Mouse (Mus musculus): ENCODE results near the gene Ddx23.

- no peak for TF ChIP-seq GATA1 (IDR thresholded peaks at IDR 0.05; ENCODE audit: borderline replicate concordance, low read length)
- no peak for TF ChIP-seq FLI1 (IDR thresholded peaks at IDR 0.05; ENCODE audit: low read length)
These were observed at the start of gene Ddx23 for GRCm38 (mm10) chr15:98662567-98663545.

Data from megakaryocyte, embryonic 14.5 days (primary cell).